Mouse (Mus musculus): ENCODE measurements around the gene Hadh. TPM values are rescaled to one million over a fixed set of nuclear protein-coding genes. Genes with fewer than 3 reads are reported as not detected.

Gene Hadh
- total RNA-seq (2023) = 10 to 100 TPM; 18.2 to 23.3 TPM

DNA sequence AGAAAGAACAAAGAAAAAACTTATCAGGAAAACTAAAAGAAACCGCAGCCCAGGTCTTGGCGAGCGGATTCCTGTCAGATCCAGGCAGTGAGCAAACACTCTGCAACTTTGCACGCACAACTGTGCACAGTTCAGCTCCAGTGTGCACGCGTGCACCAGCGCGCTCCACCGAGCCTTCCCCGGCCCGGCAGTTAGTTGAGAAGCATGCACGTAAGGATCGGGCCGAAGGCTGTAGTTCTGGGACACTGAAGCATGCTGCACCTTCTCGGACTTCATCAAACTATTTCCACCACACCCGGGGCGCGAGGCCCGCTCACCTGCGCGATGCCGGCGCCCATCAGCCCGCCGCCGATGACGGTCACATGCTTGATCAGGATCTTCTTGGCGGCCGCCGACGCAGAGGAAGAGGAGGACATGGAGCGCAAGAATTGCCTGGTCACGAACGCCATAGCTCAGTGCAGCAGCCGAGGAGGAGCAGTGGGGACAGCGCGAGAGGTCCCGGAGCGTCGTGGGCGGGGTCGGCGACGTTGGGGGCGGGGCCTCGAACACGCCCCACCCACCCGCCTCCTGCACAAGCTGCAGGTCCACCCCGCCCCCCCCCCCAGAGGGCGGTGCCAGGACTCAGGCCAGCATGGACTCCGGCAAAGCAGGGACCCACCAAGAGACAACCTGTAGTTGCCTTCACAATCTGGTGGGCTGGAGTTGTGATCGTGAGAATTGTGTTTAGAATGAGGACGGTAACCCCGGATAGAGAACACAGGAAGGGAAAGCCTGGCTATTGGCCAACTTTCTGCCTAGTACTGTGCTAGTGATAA, at the start of gene Hadh:
TSS of gene Hadh (minus strand) at position 543 of the 815 bp plus-strand sequence.

DNA sequence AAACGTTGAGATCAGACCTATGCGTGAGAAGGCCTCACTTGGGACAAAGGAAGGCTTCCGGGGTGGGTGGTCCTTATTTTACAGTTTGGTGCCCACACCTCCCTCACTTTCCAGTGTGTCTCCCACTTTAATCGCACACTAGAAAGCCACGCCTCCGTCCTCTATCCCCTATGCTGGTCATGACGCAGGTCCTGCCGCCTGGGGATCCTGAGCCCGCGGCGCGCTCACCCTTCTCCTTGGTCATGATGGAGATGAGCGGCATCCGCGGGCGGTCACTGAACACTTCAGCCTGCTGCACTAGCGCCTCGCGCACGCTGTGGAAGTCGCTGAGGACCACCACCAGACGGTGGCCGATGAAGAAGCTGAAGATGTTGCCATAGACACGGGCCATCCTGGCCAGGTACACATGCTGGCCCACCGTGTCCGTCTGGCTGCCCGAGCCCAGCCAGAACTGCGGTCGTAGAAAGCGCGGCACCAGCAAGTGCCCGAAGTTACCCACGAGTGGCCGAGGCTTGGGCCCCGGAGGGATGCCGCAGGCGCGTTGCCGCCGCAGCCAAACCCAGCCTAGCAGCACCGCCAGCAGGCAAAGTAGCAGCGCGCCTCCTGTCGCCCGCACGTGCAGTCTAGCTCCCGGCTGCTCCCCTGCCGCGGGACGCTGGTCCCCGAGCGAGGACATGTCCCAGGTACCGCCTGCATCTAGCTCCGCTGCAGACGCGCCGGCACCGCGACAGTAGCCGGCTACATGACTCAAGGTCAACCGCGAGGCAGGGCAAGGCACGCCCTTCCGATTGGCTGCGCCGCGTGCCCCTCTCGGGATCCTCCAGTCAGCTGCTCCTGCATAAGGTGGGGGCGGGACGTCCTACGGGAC, 30.8 kb upstream of the Hadh start, which contains the start of gene Cyp2u1:
TSS of gene Cyp2u1 (minus strand) at position 776 of the 868 bp plus-strand sequence.

Other genes with a start within 250 kb of the Hadh start
- 1 to 10 TPM; 6.1 to 6.3 TPM for gene Lef1, start 161.6 kb downstream of the Hadh start, total RNA-seq (2023)
- 1 to 10 TPM; 1.3 to 1.7 TPM for gene Cyp2u1, start 31.1 kb upstream of the Hadh start, total RNA-seq (2023)
- gene Sgms2, start 219.3 kb upstream of the Hadh start, total RNA-seq (2023) = under 1 TPM in 1 of 2 experiments, not detected in 1; 0.09 TPM